Mouse (Mus musculus): ENCODE measurements around the gene Ppp3r1.
"Not testable (repeated sequence)": the region's sequence is repeated elsewhere in the genome, so short reads cannot be mapped to it uniquely, and the experiment has no call there.

The Ppp3r1 gene

GRCm38 (mm10) chr11:17200936-17201335 is 41.9 kb downstream of the Ppp3r1 start:
- DNase-seq (ENCODE audit: low spot score) = no peak

- no peak for DNase-seq (ENCODE audit: low spot score)
Observed at GRCm38 (mm10) chr11:17202481-17202880, 43.4 kb downstream of the Ppp3r1 start.

- DNase-seq (ENCODE audit: low spot score) = peak; percentile 98
Observed at GRCm38 (mm10) chr11:17211258-17212140, 52.4 kb downstream of the Ppp3r1 start, which contains the start of gene Pno1. Gene Pno1 (minus strand): TSS chr11:17211568.

GRCm38 (mm10) chr11:17212141-17212495 is 53.1 kb downstream of the Ppp3r1 start:
- DNase-seq (ENCODE audit: low spot score) = no peak

GRCm38 (mm10) chr11:17212903-17213509 is 53.9 kb downstream of the Ppp3r1 start:
- DNase-seq (ENCODE audit: low spot score) = no peak

- DNase-seq (ENCODE audit: low spot score) = no peak
Observed at GRCm38 (mm10) chr11:17215475-17215874, 56.4 kb downstream of the Ppp3r1 start.

GRCm38 (mm10) chr11:17221126-17221525 is 62.1 kb downstream of the Ppp3r1 start:
- DNase-seq (ENCODE audit: low spot score) = no peak

- no peak for DNase-seq (ENCODE audit: low spot score)
Observed at GRCm38 (mm10) chr11:17232792-17233191, 73.7 kb downstream of the Ppp3r1 start.

GRCm38 (mm10) chr11:17236449-17237037 is 77.5 kb downstream of the Ppp3r1 start:
- no peak for DNase-seq (ENCODE audit: low spot score)

GRCm38 (mm10) chr11:17238598-17238997 is 79.5 kb downstream of the Ppp3r1 start:
- not testable (repeated sequence) for DNase-seq (ENCODE audit: low spot score)

- no peak for DNase-seq (ENCODE audit: low spot score)
Observed at GRCm38 (mm10) chr11:17248715-17249114, 89.7 kb downstream of the Ppp3r1 start.
